Mouse (Mus musculus) forebrain, embryonic 16.5 days (tissue): Measurements from ENCODE around the gene Rasgef1b. TPM values are rescaled to one million over a fixed set of nuclear protein-coding genes. Genes with fewer than 3 reads are reported as not detected.

Experiments
- ATAC-seq: fragments of 200-750 bp; cut with Nextera tagmentation; 2 replicates; pipeline ENCODE4 v1.8.0; 2017; ENCODE audit warnings: mild to moderate bottlenecking, moderate library complexity
- H3K27ac ChIP-seq: fragments of 300-500 bp; sonication (generic); 2 replicates; pipeline ENCODE4 v1.5.1; 2014; ENCODE audit warnings: low read length, control low read depth
- H3K27me3 ChIP-seq: fragments of 300-500 bp; sonication (generic); replicated peaks from 2 replicates; pipeline ENCODE4 v1.6.1; 2014; ENCODE audit warnings: low read length; ENCODE audit not compliant: control insufficient read depth, insufficient read depth
- H3K36me3 ChIP-seq: fragments of 300-500 bp; sonication (generic); 2 replicates; pipeline ENCODE4 v1.6.1; 2014; ENCODE audit not compliant: control insufficient read depth, insufficient read depth
- H3K4me1 ChIP-seq: fragments of 300-500 bp; sonication (generic); replicated peaks from 2 replicates; pipeline ENCODE4 v1.6.1; 2014; ENCODE audit warnings: low read length; ENCODE audit not compliant: control insufficient read depth, insufficient read depth
- H3K4me2 ChIP-seq: fragments of 300-500 bp; sonication (generic); 2 replicates; pipeline ENCODE4 v1.6.1; 2014; ENCODE audit warnings: mild to moderate bottlenecking, low read length, control low read depth
- H3K4me3 ChIP-seq: fragments of 300-500 bp; sonication (generic); replicated peaks from 2 replicates; pipeline ENCODE4 v1.5.1; 2014; ENCODE audit warnings: mild to moderate bottlenecking, low read length, control low read depth
- H3K9ac ChIP-seq: fragments of 300-500 bp; sonication (generic); replicated peaks from 2 replicates; pipeline ENCODE4 v1.6.1; 2014; ENCODE audit warnings: low read depth, low read length, control low read depth
- H3K9me3 ChIP-seq: fragments of 300-500 bp; sonication (generic); 2 replicates; pipeline ENCODE4 v1.6.1; 2016; ENCODE audit warnings: low read length; ENCODE audit not compliant: control insufficient read depth
- WGBS: fragments of 180-500 bp; shearing (Covaris S2); extraction: QIAGEN DNeasy Blood & Tissue Kit; methylation state at CpG from one replicate; pipeline ENCODE4 v1.1.7; 2014; 5-methylcytosine and 5-hydroxymethylcytosine counted together
- polyA plus RNA-seq: library from polyadenylated mRNA; unstranded; fragments of >200 nt; fragmentation: Nextera tagmentation; extraction: Ambion mirVana; gene quantifications from 2 replicates; pipeline ENCODE4 v1.2.1, GENCODE M21; 2015

Gene Rasgef1b
- polyA plus RNA-seq, 1 experiment from 2014 or later: 107 TPM

GRCm38 (mm10) chr5:99354640-99355132 lies 374.2 kb downstream of the Rasgef1b start:
- no peaks in the 10 kb centered on the region for H3K36me3 ChIP-seq
- no peaks in the 10 kb centered on the region for H3K9me3 ChIP-seq
- no peaks in the 10 kb centered on the region for H3K27me3 ChIP-seq
- 45% methylated on average over 5 of the region's 5 CpGs for WGBS
- no peak overlapping the region for H3K9ac ChIP-seq
- no peak for ATAC-seq
- no peak overlapping the region for H3K4me2 ChIP-seq
- no peak overlapping the region for H3K27ac ChIP-seq
- H3K4me3 ChIP-seq: no peak overlapping the region
- peaks cover 3% of the 10 kb centered on the region; the same call in 1 of the 2 replicates for H3K4me1 ChIP-seq

DNA sequence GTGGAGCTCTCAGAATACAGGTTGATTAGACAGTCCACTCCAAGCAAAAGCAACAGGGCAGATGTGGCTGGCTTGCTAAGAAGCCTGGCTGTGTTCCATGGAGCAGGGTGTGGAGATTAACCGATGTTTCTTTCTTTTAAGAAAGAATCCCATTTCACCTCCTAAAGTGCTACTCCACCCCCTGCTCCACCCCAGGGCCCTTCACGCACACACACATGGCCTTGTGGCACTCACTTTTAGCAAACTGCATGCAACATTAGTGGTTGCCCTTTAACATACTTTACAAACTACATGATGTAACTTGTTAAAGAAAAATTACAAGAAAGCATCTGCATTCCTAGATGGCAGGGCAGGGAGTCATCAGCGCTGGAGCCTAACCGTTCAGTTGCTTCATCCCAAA lies 378.8 kb downstream of the Rasgef1b start:
- no peaks in the 10 kb centered on the region for H3K9me3 ChIP-seq
- no peak overlapping the region for H3K9ac ChIP-seq
- peaks cover 10% of the 10 kb centered on the region for H3K4me1 ChIP-seq
- no peak for ATAC-seq
- H3K36me3 ChIP-seq: no peaks in the 10 kb centered on the region
- no peak overlapping the region for H3K4me2 ChIP-seq
- no peak overlapping the region for H3K4me3 ChIP-seq
- no peaks in the 10 kb centered on the region for H3K27me3 ChIP-seq
- H3K27ac ChIP-seq: no peak overlapping the region
- WGBS: 40% methylated on average over 4 of the region's 4 CpGs

DNA sequence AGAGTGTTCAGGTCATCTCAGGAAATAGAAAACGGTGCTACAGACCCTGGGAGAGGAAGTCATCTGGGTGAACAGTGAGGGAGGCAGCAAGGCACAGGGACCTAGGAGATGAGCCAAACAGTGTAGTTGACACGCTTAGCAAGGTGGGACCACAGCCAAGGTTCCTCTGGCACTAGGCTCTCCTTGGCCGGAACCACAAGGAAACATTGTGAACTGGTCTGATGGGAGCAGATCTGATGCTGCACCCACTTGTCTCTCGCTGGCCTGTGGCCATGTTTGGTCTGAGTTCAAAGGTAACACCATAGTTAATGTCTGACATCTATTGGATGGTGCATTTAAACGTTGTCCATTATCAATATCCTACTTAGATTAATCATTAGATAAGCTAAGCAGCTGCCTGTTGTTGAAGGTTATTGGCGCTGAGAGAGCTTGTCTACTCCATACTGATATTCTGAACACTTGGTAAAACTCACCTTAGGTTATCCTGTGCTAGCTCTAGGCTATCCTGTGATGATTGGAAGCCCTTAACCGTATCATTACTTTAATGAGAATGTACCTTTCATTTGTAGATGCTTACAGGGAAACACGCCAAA lies 380.5 kb downstream of the Rasgef1b start:
- Histone ChIP-seq H3K27ac (no peak overlapping the region), H3K4me2 (no peak overlapping the region), H3K9me3 (no peaks in the 10 kb centered on the region), H3K4me1 (peaks cover 7% of the 10 kb centered on the region), H3K36me3 (no peaks in the 10 kb centered on the region), H3K4me3 (no peak overlapping the region), H3K9ac (no peak overlapping the region), H3K27me3 (no peaks in the 10 kb centered on the region)
- ATAC-seq: no peak; the same call in 1 of the 2 replicates
- WGBS: 77% methylated on average over 8 of the region's 8 CpGs

GRCm38 (mm10) chr5:99342527-99342926 lies 386.3 kb downstream of the Rasgef1b start:
- Histone ChIP-seq H3K27me3 (no peaks in the 10 kb centered on the region), H3K4me2 (no peak overlapping the region), H3K36me3 (no peaks in the 10 kb centered on the region), H3K4me1 (0 out of 2 replicates have a peak, but pooled peaks cover 4% of the 10 kb centered on the region), H3K9ac (no peak overlapping the region), H3K27ac (no peak overlapping the region), H3K9me3 (no peaks in the 10 kb centered on the region), H3K4me3 (no peak overlapping the region)
- 96% methylated on average over 10 of the region's 10 CpGs for WGBS
- no peak for ATAC-seq

- WGBS: 73% methylated on average over 8 of the region's 8 CpGs
- H3K27me3 ChIP-seq: no peaks in the 10 kb centered on the region
- no peak overlapping the region for H3K9ac ChIP-seq
- H3K4me2 ChIP-seq: no peak overlapping the region
- H3K36me3 ChIP-seq: no peaks in the 10 kb centered on the region
- H3K27ac ChIP-seq: no peak overlapping the region
- H3K4me1 ChIP-seq: 0 out of 2 replicates have a peak, but pooled peaks cover 4% of the 10 kb centered on the region
- no peaks in the 10 kb centered on the region for H3K9me3 ChIP-seq
- no peak for ATAC-seq
- H3K4me3 ChIP-seq: no peak overlapping the region
Measured at GRCm38 (mm10) chr5:99340311-99340989, 388.4 kb downstream of the Rasgef1b start.

DNA sequence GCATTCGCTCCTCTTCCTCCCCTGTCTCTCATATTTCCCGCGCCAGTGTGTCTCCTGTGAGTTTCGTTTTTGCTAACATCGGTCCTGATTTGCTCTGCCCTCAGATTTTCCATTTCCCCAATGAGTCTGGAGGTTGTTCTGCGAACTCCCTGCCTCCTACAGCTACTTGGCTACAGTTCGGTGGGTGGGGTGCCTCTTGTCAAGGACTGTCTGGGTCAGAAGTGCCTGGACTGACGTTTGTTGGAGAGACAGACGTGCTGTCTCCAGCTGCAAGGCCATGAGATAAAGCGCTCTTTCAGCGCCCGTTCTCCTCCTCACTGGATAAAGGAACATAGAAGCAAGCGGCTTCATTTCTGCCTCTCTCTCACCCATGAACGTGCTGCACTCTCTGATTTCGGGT lies 389.1 kb downstream of the Rasgef1b start:
- H3K27ac ChIP-seq: no peak overlapping the region
- H3K36me3 ChIP-seq: no peaks in the 10 kb centered on the region
- no peak overlapping the region for H3K9ac ChIP-seq
- H3K27me3 ChIP-seq: no peaks in the 10 kb centered on the region
- no peak overlapping the region for H3K4me3 ChIP-seq
- 0 out of 2 replicates have a peak, but pooled peaks cover 4% of the 10 kb centered on the region for H3K4me1 ChIP-seq
- no peak overlapping the region for H3K4me2 ChIP-seq
- ATAC-seq: no peak
- 75% methylated on average over 15 of the region's 15 CpGs for WGBS
- H3K9me3 ChIP-seq: no peaks in the 10 kb centered on the region

DNA sequence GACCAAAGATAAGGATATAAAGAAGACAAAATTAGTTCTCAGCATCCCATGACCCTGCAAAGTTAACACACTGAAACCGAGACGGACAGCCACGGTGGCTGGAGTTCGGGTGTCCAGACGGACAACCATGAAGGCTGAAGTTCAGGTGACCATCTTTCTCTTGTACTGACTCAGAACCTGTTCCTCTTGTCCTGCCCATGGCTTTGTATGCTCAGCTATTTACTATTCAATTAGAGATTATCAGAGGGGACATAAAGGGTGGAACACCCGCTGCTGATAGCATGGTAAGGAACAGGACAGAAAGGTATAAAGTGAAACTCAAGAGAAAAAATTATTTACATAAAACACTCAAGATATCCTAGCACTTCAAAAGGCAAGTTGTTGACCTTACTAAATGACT lies 390.0 kb downstream of the Rasgef1b start:
- no peaks in the 10 kb centered on the region for H3K36me3 ChIP-seq
- H3K27me3 ChIP-seq: no peaks in the 10 kb centered on the region
- ATAC-seq: no peak
- 89% methylated on average over 6 of the region's 6 CpGs for WGBS
- no peak overlapping the region for H3K9ac ChIP-seq
- no peaks in the 10 kb centered on the region for H3K9me3 ChIP-seq
- H3K4me1 ChIP-seq: 0 out of 2 replicates have a peak, but pooled peaks cover 4% of the 10 kb centered on the region
- H3K4me3 ChIP-seq: no peak overlapping the region
- no peak overlapping the region for H3K27ac ChIP-seq
- no peak overlapping the region for H3K4me2 ChIP-seq

DNA sequence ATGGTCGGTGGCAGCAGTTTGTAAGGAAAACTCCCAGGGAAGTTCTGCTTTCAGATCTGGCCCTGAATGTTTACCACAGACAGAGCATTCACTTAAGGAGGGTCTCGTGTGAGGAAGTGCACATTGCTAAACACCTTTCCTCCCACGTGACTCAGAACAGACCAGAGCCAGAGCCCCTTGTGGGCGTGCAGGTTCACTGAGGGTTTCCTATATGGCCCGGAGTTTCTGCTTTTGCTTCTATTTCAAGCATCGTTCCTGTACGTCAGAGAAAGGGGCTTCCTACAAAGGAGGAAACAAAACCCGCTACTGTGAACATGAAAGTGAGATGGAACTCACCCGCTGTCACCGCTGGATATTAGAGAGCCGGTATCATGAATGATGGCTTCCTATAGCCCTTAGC lies 392.4 kb downstream of the Rasgef1b start:
- 81% methylated on average over 11 of the region's 11 CpGs for WGBS

GRCm38 (mm10) chr5:99334017-99334416 lies 394.8 kb downstream of the Rasgef1b start:
- H3K4me2 ChIP-seq: no peak overlapping the region
- H3K9ac ChIP-seq: no peak overlapping the region
- no peaks in the 10 kb centered on the region for H3K4me1 ChIP-seq
- no peak overlapping the region for H3K4me3 ChIP-seq
- ATAC-seq: no peak
- 96% methylated on average over 5 of the region's 5 CpGs for WGBS
- H3K9me3 ChIP-seq: no peaks in the 10 kb centered on the region
- H3K36me3 ChIP-seq: no peaks in the 10 kb centered on the region
- H3K27me3 ChIP-seq: no peaks in the 10 kb centered on the region
- no peak overlapping the region for H3K27ac ChIP-seq

More for the DNA sequence above, 392.4 kb downstream of the Rasgef1b start:
- no peak overlapping the region for H3K9ac ChIP-seq
- H3K4me1 ChIP-seq: 0 out of 2 replicates have a peak, but pooled peaks cover 4% of the 10 kb centered on the region
- no peak overlapping the region for H3K27ac ChIP-seq
- no peaks in the 10 kb centered on the region for H3K27me3 ChIP-seq
- no peaks in the 10 kb centered on the region for H3K9me3 ChIP-seq
- H3K4me2 ChIP-seq: no peak overlapping the region
- ATAC-seq: no peak
- H3K4me3 ChIP-seq: no peak overlapping the region
- H3K36me3 ChIP-seq: no peaks in the 10 kb centered on the region
